Mouse (Mus musculus) megakaryocyte, embryonic 14.5 days (primary cell): ENCODE measurements around the gene Nfe2l3. TPM values are rescaled to one million over a fixed set of nuclear protein-coding genes. Genes with fewer than 3 reads are reported as not detected.
"Not testable (repeated sequence)": the region's sequence is repeated elsewhere in the genome, so short reads cannot be mapped to it uniquely, and the experiment has no call there.

Experiments used
- H3K27me3 ChIP-seq: replicated peaks from 2 replicates; pipeline ENCODE3; 2012; ENCODE audit warnings: inconsistent platforms
- H3K36me3 ChIP-seq: replicated peaks from 2 replicates; pipeline ENCODE3; 2012; ENCODE audit warnings: low read length, inconsistent platforms, mixed read lengths
- H3K4me1 ChIP-seq: 2 replicates; pipeline ENCODE4 v1.6.1; 2012; ENCODE audit warnings: inconsistent platforms
- H3K4me3 ChIP-seq: replicated peaks from 2 replicates; pipeline ENCODE3; 2012; ENCODE audit warnings: moderate library complexity, mild to moderate bottlenecking, inconsistent platforms
- H3K9me3 ChIP-seq: 2 replicates; pipeline ENCODE4 v1.6.1; 2012; ENCODE audit warnings: inconsistent platforms
- FLI1 ChIP-seq: IDR thresholded peaks from 2 replicates; pipeline ENCODE4 v1.6.1; 2012; ENCODE audit warnings: low read length, inconsistent platforms, mixed read lengths
- GATA1 ChIP-seq: IDR thresholded peaks from 3 replicates; pipeline ENCODE4 v1.6.1; 2012; ENCODE audit warnings: mixed read lengths, low read length, inconsistent platforms, borderline replicate concordance
- polyA plus RNA-seq: library from polyadenylated mRNA; stranded (reverse); fragments of >175 nt; gene quantifications from 2 replicates; pipeline ENCODE4 v1.2.3, GENCODE M21; 2012; ENCODE audit warnings: low replicate concordance; ENCODE audit not compliant: insufficient read depth

Gene Nfe2l3
- polyA plus RNA-seq: not detected in 2 replicates

DNA sequence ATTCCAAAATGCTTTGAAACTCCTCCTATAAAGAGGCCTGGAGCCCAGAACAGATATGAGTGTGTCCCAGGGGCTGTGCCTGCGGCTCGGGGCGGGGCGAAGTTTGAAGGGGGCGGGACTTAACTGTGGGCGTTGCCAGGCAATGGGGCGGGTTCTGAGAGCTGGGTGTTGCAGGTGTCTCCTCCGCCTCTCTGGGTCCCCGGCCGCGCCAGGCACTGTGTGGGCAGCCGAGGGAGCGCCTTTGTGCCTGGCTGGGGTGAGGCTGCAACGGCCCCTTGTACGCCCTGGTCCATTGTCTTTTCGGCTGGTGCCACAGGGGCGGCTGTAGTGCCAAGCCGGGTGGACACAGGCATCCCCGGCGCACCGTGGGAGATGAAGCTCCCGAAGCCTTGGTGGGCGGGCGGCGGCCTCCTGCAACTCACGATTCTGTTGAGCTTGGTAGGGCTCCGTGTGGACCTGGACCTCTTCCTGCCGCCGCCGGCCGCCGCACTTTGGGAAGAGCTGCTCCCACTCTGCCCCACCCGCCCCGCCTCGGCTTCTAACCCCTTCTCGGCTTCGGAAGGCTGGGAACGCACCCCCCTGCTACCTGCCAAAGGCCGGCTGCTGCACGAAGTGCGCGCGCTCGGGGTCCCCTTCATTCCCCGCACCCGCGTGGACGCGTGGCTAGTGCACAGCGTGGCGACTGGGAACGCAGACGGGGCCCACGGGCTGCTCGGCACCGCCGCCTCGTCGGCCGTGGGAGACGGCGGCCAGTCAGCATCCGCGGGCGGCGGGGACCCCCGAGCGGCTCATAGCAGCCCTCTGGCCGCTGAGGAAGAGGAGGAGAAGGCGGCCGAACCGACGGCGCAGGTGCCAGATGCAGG, at the start of gene Nfe2l3:
Gene Nfe2l3 (plus strand): TSS at position 136 of the 863 bp plus-strand sequence.
- peaks cover 34% of the 10 kb centered on the region for H3K4me1 ChIP-seq
- H3K36me3 ChIP-seq: no peaks in the 10 kb centered on the region
- H3K4me3 ChIP-seq: peak within 1 kb of the TSS; percentile 90
- peaks cover 87% of the 10 kb centered on the region for H3K27me3 ChIP-seq
- no peaks in the 10 kb centered on the region for H3K9me3 ChIP-seq
- TF ChIP-seq FLI1: no peak
- no peak for TF ChIP-seq GATA1

DNA sequence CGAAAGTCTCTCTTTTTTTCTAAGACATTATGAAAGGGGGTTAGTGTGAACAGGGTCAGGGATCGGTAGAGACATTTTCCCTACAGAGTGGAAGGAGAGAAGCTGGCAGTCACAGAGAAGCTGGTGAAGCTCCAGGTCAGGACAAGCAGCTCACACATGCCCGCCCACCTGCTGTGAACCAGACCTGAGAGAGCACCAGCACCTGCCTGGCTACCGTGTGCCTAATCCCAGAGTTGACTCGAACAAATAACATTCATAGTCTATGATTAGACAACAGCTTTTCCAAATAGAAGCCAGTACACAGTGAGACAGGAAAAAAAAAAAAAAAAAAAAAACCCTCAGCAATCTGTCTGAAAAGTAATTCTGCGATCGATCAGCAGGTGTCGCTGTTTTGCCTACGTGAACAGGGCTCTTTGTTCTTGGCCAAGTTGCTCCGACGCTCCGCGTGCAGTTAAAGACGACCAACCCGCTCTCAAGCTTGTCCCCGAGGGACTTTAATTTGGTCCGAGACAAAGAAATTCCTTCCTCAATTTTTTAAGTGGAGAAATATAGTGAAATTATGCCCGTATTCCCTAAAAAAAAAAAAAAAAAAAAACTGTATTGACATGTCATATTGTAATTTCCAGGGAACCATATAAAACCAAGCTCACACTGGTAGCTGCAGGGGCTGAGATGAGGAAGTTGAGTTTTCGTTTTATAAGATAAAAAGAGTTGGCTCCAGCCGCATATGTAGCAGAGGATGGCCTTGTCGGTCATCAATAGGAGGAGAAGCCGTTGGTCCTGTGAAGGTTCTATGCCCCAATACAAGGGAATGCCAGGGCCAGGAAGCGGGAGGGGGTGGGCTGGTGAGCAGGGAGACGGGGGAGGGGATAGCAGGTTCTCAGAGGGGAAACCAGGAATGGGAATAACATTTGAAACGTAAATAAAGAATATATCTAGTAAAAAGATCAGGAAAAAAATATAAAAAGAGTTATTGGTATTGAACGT, 48.4 kb upstream of the Nfe2l3 start:
- TF ChIP-seq FLI1: no peak
- no peak for TF ChIP-seq GATA1
- Histone ChIP-seq H3K4me1 (peaks cover 16% of the 10 kb centered on the region), H3K36me3 (no peaks in the 10 kb centered on the region), H3K27me3 (peaks cover 56% of the 10 kb centered on the region), H3K9me3 (peaks cover 8% of the 10 kb centered on the region), H3K4me3 (peak overlapping the region; percentile 46)

DNA sequence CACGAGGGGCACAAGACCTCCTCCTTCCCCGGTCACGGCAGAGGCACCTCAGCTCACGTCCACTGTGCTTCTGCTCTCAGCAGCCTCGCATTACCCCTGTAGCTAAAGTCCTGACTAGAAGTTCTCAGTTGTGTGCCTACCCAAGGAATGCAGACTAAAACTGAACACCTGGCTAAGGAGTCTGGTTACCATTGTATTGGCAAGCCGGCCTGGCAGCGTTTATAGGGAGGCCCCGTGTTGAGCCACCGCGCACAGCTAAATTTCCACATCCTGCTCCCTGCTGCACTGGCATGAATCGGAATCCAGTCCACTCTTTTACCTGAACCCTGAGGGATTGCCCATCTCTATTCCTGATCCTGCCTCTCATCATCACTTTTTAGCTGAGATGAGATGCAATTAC, 42.0 kb upstream of the Nfe2l3 start:
- Histone ChIP-seq H3K4me1 (no peaks in the 10 kb centered on the region), H3K27me3 (peaks cover 35% of the 10 kb centered on the region), H3K4me3 (no peak overlapping the region), H3K36me3 (no peaks in the 10 kb centered on the region), H3K9me3 (peaks cover 14% of the 10 kb centered on the region)
- no peak for TF ChIP-seq GATA1
- no peak for TF ChIP-seq FLI1

DNA sequence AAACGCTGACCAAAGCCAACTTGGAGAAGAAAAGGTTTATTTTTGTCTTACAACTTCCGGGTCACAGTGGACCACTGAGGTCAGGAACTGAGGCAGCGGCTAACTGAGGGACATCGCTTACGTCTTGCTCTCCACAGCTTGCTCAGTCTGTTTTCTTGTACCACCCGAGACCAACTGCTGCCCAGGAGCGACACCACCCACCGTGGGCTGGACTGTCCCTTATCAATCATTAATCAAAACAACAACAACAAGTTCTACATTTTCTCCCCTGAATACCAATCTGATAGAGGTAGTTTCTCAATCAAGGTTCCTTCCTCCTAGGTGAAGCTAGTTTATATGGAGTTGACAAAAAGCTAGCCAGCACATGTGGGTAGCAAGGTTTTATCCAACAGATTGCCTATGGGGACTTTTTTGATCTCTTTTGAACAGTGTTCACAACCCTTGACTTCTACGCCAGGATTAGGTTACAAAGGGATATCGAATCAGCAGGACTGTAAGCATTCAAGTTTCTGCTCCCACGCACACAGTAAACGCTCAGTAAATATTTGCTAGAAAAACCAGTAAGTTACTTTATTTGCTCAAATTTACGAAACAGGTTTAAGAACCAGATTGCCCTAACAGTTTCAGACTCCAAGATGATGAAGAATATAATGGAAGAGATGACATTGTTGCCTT, 40.5 kb upstream of the Nfe2l3 start:
- H3K9me3 ChIP-seq: peaks cover 14% of the 10 kb centered on the region
- H3K4me1 ChIP-seq: no peaks in the 10 kb centered on the region
- no peaks in the 10 kb centered on the region for H3K36me3 ChIP-seq
- no peak overlapping the region for H3K4me3 ChIP-seq
- H3K27me3 ChIP-seq: peaks cover 31% of the 10 kb centered on the region
- no peak for TF ChIP-seq FLI1
- no peak for TF ChIP-seq GATA1

DNA sequence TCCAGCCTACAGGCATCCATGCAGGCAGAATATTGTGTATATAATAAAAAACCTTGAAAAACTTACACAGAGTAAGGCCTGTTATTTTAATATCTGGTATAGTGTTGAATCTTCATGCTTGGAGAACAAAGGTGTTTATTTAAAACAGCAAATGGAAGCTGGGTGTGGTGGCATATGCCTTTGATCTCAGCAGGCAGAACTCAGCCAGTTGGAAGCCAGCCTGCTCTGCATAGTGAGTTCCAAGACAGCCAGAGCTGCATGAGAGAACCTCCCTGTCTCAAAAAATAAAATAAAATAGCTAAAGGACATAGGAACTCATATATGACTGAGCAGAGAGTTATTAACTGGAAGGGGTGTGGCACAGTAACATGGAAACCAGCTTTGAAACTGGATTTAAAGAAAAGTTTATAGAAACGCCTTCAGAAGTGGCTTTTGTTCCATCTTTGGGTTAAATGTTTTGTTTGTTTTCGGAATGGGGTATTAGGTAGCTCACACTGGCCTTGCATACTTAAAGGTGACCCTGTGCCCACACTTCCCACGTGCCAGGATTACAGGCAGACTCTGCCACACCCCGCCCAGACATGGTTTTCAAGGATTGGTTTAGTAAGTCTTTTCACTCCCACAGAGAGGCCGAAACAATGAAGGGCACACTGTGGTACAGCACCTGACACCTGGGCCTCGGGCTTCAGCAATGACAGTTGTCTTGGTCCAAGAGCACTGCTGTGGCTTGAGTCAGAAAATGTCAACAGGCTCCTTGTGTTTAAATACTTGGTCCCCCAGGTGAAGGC, 38.9 kb upstream of the Nfe2l3 start:
- H3K4me3 ChIP-seq: no peak overlapping the region
- H3K36me3 ChIP-seq: no peaks in the 10 kb centered on the region
- no peak for TF ChIP-seq GATA1
- TF ChIP-seq FLI1: no peak
- H3K27me3 ChIP-seq: peaks cover 29% of the 10 kb centered on the region
- no peaks in the 10 kb centered on the region for H3K4me1 ChIP-seq
- peaks cover 8% of the 10 kb centered on the region for H3K9me3 ChIP-seq

DNA sequence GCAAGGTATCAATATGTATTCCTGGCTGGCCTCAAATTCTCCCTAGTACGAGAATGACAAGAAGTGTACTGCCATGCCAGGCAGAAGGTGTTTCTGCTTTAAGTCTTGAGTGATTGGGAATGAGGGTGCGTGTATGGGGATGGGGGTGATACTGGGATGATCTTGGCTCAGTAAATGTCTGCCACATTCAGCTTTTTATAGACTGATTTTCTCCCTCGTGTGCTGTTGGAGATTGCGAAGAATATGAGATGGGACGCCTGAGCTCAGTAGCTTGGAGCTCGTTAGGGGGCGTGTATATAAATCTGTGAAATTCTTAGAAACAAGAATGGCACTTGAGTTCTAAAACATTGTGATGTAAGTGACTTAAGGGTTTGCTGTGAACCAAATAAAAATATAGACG, 38.1 kb upstream of the Nfe2l3 start:
- not testable (repeated sequence) for H3K4me3 ChIP-seq, H3K9me3 ChIP-seq

DNA sequence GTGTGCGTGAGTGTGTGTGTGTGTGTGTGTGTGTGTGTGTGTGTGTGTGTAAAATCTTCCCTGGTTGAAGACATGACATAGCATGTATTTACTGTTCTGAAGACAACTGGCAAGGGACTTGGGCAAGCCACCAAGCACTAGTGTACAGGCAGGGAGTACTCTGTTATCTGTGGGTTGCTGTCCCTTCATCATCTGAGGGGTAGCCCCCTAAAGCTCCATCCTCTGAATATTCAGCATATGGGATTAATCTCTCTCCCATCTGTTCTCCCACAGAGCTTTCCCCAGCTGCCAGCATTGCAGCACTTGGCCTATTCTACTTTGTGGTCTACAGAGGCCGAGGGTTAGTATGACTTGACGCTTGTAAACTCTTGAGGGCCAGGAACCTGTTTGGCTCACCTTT, 37.5 kb upstream of the Nfe2l3 start:
- H3K9me3 ChIP-seq, H3K36me3 ChIP-seq, H3K4me1 ChIP-seq, H3K4me3 ChIP-seq: not testable (repeated sequence)
- H3K27me3 ChIP-seq: peaks cover 31% of the 10 kb centered on the region

More for the DNA sequence above, 38.1 kb upstream of the Nfe2l3 start:
- H3K27me3 ChIP-seq: peaks cover 31% of the 10 kb centered on the region
- not testable (repeated sequence) for H3K4me1 ChIP-seq, H3K36me3 ChIP-seq

DNA sequence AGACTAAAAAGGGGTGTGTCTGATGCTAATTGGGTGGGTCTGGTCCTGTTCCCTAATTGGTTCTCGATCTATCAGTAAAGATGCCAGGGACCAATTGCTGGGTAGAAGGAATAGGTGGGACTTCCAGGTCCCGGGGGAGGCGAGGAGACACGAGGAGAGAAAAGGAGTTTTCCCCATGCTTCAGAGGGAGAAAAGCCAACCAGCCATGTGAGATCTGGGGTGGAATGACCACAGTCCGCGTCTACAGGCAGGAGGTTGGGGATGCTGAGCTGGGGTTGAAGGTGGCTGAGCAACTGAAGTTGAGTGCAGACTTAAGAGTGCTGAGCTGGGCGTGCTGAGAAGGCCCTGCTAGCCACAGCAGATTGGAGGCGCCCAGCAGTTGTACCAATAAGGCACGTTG, 37.0 kb upstream of the Nfe2l3 start:
- no peak for TF ChIP-seq GATA1
- no peak for TF ChIP-seq FLI1
- Histone ChIP-seq H3K36me3 (no peaks in the 10 kb centered on the region), H3K4me3 (no peak overlapping the region), H3K27me3 (peaks cover 28% of the 10 kb centered on the region), H3K9me3 (no peaks in the 10 kb centered on the region), H3K4me1 (peaks cover 7% of the 10 kb centered on the region; the same call in 1 of the 2 replicates)

DNA sequence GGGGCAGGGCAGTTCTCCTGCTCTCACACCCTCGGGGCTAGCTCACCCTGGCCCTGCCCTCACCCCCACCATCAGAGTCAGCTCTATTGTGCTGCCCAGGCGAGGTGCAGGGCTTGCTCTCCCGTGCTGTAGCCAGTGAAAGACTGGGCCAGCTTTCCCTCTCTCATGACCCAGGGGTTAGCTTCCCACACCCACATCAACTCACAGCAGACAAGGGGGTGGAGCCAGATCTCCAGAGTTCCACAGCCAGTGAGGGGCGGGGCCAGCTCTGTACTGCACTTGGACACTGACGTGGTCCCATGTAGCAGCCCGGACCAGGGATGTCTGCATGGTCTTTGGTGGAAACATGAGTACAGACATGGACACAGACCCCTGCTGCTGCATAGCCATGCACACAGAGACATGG, 33.4 kb upstream of the Nfe2l3 start:
- no peaks in the 10 kb centered on the region for H3K36me3 ChIP-seq
- peaks cover 33% of the 10 kb centered on the region for H3K27me3 ChIP-seq
- peaks cover 9% of the 10 kb centered on the region for H3K4me1 ChIP-seq
- peak overlapping the region; percentile 40 for H3K4me3 ChIP-seq
- H3K9me3 ChIP-seq: no peaks in the 10 kb centered on the region
- TF ChIP-seq GATA1 (no peak), FLI1 (no peak)
